Mouse (Mus musculus) thymus, postnatal 0 days (tissue): Measurements from ENCODE around the gene Zmynd8. TPM values are rescaled to one million over a fixed set of nuclear protein-coding genes. Genes with fewer than 3 reads are reported as not detected.

Source experiments
- DNase-seq: peaks from one replicate; pipeline ENCODE4 v3.0.0-alpha.2; 2015; ENCODE audit warnings: low spot score
- polyA plus RNA-seq: library from polyadenylated mRNA; unstranded; fragments of >200 nt; fragmentation: Nextera tagmentation; extraction: Ambion mirVana; gene quantifications from 2 replicates; pipeline ENCODE4 v1.2.1, GENCODE M21; 2015

Zmynd8 gene
- polyA plus RNA-seq, 1 experiment from 2014 or later = 46.7 TPM

- DNase-seq = no peak
These were observed 64.2 kb downstream of the Zmynd8 start for GRCm38 (mm10) chr2:165834601-165835000.

DNA sequence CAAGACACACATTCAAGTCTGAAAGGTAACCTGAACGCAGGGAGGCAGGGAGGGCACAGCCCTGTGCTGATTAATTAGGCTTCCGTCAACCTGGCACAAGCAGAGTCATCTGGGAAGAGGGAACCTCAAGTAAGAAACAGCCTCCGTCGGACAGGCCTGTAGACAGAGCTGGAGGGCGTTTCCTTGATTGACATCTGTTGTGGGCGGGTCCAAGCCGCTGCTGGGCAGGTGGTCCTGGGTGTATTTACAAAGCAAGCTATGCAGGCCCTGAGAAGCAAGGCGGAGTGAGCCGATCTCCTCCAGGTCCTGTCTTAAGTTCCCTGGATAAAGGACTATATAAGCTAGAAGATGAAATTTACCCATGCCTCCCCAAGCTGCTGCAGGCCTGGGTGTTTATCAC is 65.3 kb downstream of the Zmynd8 start:
- no peak for DNase-seq

GRCm38 (mm10) chr2:165832720-165833119 is 66.1 kb downstream of the Zmynd8 start:
- DNase-seq = no peak

DNA sequence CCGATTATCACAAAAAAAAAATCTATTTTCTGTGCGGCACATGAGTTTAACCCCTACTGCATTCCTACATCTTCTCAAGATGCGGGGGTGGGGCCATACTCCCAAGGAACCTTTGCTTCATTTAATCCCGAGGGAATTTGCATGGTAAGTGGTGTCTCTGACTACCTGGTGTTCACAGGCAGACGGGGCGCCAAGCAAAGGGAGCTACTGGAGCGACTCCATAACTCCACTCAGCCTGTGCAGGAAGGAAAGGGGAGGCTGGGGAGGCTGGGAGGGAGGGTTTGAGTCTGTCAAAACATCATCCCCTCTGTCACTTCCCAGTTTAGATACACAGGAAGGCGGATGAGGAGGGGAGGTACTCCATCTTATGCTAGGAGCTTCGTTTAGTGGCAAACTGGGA is 66.5 kb downstream of the Zmynd8 start:
- DNase-seq = no peak

GRCm38 (mm10) chr2:165831637-165832289 is 67.1 kb downstream of the Zmynd8 start:
- DNase-seq = no peak

- no peak for DNase-seq
These were observed 70.0 kb downstream of the Zmynd8 start for GRCm38 (mm10) chr2:165828770-165829169.

DNA sequence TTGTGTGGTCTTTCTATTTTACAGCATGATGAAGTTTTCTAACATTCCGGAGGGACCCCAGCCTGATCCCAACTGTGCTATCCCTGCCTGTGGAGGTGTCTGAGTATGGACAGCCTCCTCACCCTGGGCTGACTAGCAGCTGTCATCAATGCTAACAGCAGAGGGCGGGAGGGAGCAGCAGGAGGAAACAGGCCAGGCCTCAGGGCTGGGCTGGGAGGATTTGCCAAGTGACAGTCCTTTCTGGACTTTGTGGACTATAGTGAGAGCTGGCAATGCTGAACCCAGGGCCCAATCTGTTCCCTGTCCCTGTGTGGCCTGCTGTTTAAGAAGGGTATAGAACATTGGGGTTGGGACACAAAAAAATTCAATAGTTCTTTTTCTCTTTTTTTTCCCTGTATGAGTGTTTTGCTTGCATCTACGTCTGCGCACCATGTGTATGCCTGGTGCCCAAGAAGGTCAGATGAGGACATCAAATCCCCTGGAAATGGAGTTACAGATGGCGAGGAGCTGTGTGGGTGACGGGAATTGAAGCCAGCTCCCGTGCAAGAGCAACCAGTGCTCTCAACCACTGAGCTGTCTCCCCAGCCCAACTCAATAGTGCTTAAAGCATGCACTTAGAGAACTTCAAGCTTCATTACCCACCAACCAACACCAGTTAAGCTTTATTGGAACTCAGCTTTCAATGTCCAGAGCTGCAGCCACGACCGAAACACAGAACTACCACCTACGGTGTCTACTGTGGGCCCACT is 72.7 kb downstream of the Zmynd8 start:
- peak; percentile 45 for DNase-seq

GRCm38 (mm10) chr2:165825261-165825900 is 73.4 kb downstream of the Zmynd8 start:
- no peak for DNase-seq

DNA sequence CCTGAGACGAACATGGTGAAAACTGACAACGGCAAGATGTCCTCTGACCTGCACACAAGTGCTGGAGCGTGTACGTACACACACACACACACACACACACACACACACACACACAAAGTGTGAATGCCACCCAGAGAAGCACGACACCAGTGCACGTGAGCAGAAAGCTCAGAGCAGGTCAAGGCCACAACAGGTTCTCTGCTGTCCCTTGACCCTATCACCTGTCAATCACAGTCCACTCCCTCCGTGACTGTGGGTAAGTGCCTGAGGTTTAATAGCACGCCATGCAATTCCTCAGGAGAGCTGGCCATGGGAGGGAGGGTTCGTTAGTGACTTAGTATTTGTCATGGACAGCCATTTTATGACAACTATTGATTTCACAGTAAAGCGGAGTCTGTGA is 74.0 kb downstream of the Zmynd8 start:
- DNase-seq = no peak

DNA sequence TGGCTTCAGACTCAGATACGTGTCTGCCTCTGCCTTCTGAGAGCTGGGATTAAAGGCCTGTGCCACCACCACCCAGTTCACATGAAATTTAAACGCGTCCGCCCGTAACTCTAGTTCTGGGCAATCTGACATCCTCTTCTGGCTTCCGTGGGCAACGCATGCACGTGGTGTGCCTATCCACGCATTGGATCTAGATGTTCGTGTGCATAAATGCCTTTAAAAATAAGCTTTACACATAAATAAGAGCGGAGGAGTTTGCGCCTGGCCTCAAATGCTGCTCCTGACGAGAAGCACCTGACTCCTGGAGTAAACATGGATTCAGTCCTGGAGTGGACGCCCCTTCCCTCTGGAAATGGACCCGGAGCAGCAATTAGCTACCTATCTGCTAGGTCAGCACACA is 76.3 kb downstream of the Zmynd8 start:
- DNase-seq = no peak

GRCm38 (mm10) chr2:165821671-165822070 is 77.1 kb downstream of the Zmynd8 start:
- no peak for DNase-seq

GRCm38 (mm10) chr2:165820504-165821095 is 78.2 kb downstream of the Zmynd8 start:
- DNase-seq = no peak

DNA sequence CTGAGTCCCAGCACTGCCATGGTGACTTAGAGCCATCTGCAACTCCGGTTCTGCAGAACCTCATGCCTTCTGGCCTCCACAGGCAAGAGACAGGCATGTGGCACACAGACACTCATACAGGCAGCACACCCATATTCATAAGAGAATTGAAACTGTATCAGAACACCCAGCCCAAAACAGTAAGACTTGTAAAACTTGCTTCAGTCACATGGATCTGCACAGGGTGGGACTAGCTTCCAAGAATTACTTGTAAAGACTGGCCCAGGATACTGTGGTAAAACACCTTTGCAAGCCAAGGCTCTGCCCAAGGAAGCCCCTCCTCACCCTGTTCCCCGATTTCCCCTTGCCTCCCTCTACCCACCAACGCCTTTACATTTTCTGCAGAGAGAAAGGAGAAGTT is 78.7 kb downstream of the Zmynd8 start:
- no peak for DNase-seq

DNA sequence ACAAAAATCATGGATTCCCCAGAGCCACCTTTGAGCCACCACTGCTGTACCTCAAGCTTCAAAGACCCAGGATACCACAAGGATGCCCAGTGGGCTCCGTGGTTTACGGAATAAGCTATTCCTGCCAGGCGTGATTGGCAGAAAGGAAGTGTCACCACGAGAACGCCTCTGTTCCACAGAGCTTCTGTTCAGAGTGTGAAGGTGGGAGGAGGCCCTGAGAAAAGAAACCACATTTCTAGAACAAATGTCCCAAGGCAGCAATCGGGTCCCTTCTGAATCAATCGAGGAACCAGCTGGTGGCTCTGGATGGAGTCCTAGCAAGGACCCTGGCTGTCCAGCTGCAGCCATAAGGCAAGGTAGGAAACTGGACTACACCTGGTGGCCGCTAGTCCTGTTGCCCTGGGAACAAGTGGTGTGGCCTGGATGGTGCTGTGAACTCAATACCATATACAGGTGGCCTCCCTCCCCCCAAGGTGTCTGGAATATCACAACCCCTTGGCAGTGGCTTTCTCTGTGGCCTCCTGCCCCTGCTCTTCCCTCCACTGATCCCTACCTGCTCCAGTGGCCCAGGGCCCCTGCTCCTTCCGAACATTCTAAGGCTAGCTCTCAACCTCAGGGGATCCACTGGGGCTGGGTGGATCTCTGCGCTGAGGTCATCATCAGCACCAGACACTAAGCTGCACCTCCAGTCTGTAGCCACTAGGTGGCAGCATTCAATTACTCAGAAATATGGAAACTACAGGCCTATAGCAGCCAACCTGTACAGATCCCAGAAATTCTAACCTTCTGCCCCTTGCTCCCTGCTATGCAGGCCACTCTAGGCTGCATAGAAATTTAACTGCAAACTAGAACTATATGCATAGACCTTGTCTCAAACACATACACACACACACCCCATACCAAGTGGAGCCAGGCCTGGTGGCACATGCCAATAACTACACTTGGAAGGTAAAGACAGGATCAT is 79.5 kb downstream of the Zmynd8 start:
- DNase-seq = peak; percentile 77

DNA sequence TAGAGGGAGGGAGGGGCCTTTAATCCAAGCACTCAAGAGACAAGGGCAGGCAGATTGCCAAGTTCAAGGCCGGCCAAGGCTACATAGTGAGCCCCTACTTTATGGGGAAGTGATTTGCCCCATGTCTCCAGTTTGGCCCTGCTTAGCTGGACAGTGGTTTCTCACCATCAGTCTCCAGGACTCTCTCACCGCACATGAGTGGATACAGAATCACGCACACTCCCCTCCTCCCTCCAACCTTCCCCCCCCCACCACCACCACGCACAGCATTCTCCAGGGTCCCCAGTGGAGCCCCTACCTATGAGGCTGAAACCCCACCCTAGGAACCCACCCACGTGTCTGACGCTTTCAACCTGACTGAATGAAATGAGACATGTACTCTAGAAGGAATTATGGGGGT is 80.2 kb downstream of the Zmynd8 start:
- no peak for DNase-seq

DNA sequence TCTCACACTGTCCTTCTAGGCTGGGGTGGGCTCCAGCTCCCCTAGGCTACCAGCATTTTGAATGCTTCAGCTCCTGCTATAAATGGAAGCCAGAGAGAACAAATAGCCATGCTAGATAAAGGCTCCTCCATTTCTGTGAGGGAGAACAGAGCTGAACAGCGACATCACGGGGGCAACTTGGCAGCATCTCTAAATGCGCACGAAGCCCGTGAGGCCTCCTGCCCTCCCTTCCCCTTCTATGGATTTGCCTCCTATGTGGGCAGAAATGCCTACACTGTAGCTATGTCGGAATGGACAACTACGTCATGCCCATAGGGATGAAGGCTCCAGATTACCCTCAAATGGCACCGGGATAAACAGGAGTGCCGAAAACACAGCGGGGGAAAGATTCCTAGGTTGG is 81.4 kb downstream of the Zmynd8 start:
- no peak for DNase-seq

GRCm38 (mm10) chr2:165815103-165815880 is 83.5 kb downstream of the Zmynd8 start:
- no peak for DNase-seq

- no peak for DNase-seq
These were observed 85.9 kb downstream of the Zmynd8 start for GRCm38 (mm10) chr2:165812889-165813288.

- no peak for DNase-seq
These were observed 87.3 kb downstream of the Zmynd8 start for GRCm38 (mm10) chr2:165811536-165811935.

- no peak for DNase-seq
These were observed 88.8 kb downstream of the Zmynd8 start for GRCm38 (mm10) chr2:165809901-165810477.
